In genomic region chr6:37120417-37121154, GRCm38 (mm10) we compare ENCODE assay signal across 29 mouse cellular contexts.
DNase-seq lines count a peak whose midpoint lies in the region; ATAC-seq and TF ChIP-seq lines count a peak whose summit lies in the region.
"Had no signal": no experiment of that assay in that cellular context is flagged by ENCODE, and none has a peak within 500 bp of the region (broad histone marks: within the 10 kb centered on the region; RNA-seq: fewer than 3 reads in every experiment).

No protein-coding gene starts in this region.

- peak overlapping the region; percentile 45; the same call in 1 of the 2 replicates for H3K27ac ChIP-seq in forebrain, postnatal 0 days (ENCODE audit: low read depth, low read length)
- no peak overlapping the region for H3K27ac ChIP-seq in forebrain, embryonic 14.5 days (ENCODE audit: low read depth, low read length)
- H3K27ac ChIP-seq in kidney, adult 2 months (ENCODE audit: insufficient read depth, low read depth, low read length): no peak overlapping the region
- H3K27ac ChIP-seq: embryonic facial prominence, embryonic 12.5 days; gastrocnemius, adult 2 months; heart, adult 2 months; heart, embryonic 13.5 days; hindbrain, embryonic 14.5 days; kidney, embryonic 15.5 days; liver, embryonic 14.5 days; macrophage; stomach, embryonic 15.5 days had no signal

- DNase-seq in forebrain, postnatal 0 days: peak; percentile 54
- DNase-seq in forebrain, embryonic 14.5 days (ENCODE audit: low spot score): no peak
- DNase-seq in left cerebral cortex, adult 18-20 months (ENCODE audit: low spot score in 2 of 2): peak; percentile 30 to 39
- DNase-seq in left cerebral cortex, postnatal 10 days (ENCODE audit: extremely low spot score in 1 of 2, low spot score in 2 of 2): no peak
- peak; percentile 86 for DNase-seq in brain, adult 2 months (ENCODE audit: low read depth, low spot score)
- DNase-seq in left cerebral cortex, postnatal 25 days (ENCODE audit: low spot score in 2 of 2): peak; percentile 34 to 73
- DNase-seq in kidney, adult 2 months: no peak
- no peak for DNase-seq in layer of hippocampus, adult 8-10 months (ENCODE audit: low spot score in 2 of 2)
- DNase-seq: adrenal gland, postnatal 14 days; cerebellum, adult 11-12 months; cerebellum, adult 9-11 months; embryo, embryonic 11 days; gastrocnemius, adult 2 months; heart, adult 2 months; heart, postnatal 10 days; kidney, postnatal 25 days; liver; lung, adult 2 months; lung, postnatal 10 days; midbrain, embryonic 14.5 days; thymus, postnatal 14 days had no signal

- no peaks in the 10 kb centered on the region for H3K9me3 ChIP-seq in forebrain, postnatal 0 days (ENCODE audit: low read length)
- H3K9me3 ChIP-seq in forebrain, embryonic 14.5 days (replicated peaks; ENCODE audit: control insufficient read depth, low read length): no peaks in the 10 kb centered on the region
- H3K9me3 ChIP-seq: embryonic facial prominence, embryonic 12.5 days; kidney, embryonic 15.5 days; stomach, embryonic 15.5 days had no signal

- H3K4me2 ChIP-seq in forebrain, postnatal 0 days (ENCODE audit: low read depth): no peak overlapping the region
- H3K4me2 ChIP-seq in forebrain, embryonic 14.5 days (ENCODE audit: low read length): no peak overlapping the region
- H3K4me2 ChIP-seq: embryonic facial prominence, embryonic 12.5 days; heart, embryonic 13.5 days; hindbrain, embryonic 14.5 days; kidney, embryonic 15.5 days; stomach, embryonic 15.5 days had no signal

- no peak for TF ChIP-seq POLR2A in kidney, adult 2 months (IDR thresholded peaks at IDR 0.05; ENCODE audit: low read depth, low read length)

- H3K4me3 ChIP-seq in forebrain, postnatal 0 days (ENCODE audit: low read depth, low read length): no peak overlapping the region
- no peak overlapping the region for H3K4me3 ChIP-seq in forebrain, embryonic 14.5 days (ENCODE audit: low read depth, low read length)
- H3K4me3 ChIP-seq in kidney, adult 2 months (ENCODE audit: insufficient read depth, low read depth, low read length): no peak overlapping the region
- H3K4me3 ChIP-seq: embryonic facial prominence, embryonic 12.5 days; gastrocnemius, adult 2 months; heart, adult 2 months; heart, embryonic 13.5 days; kidney, embryonic 15.5 days; stomach, embryonic 15.5 days had no signal

- no peaks in the 10 kb centered on the region for H3K36me3 ChIP-seq in forebrain, postnatal 0 days (ENCODE audit: insufficient read depth)
- no peaks in the 10 kb centered on the region for H3K36me3 ChIP-seq in forebrain, embryonic 14.5 days (ENCODE audit: control insufficient read depth, insufficient read depth, low read length)
- H3K36me3 ChIP-seq in kidney, adult 2 months (ENCODE audit: control insufficient read depth, insufficient read depth, low read length): no peaks in the 10 kb centered on the region
- H3K36me3 ChIP-seq: embryonic facial prominence, embryonic 12.5 days; heart, embryonic 13.5 days; kidney, embryonic 15.5 days; stomach, embryonic 15.5 days had no signal

- WGBS in forebrain, postnatal 0 days: 76% methylated on average over 19 of the region's 19 CpGs
- WGBS in forebrain, embryonic 14.5 days: 90% methylated on average over 19 of the region's 19 CpGs
- 94% methylated on average over 19 of the region's 19 CpGs for WGBS in kidney, adult 2 months

- no peak overlapping the region for H3K9ac ChIP-seq in forebrain, postnatal 0 days
- H3K9ac ChIP-seq in forebrain, embryonic 14.5 days (ENCODE audit: low read length): no peak overlapping the region
- H3K9ac ChIP-seq: embryonic facial prominence, embryonic 12.5 days; heart, embryonic 13.5 days; hindbrain, embryonic 14.5 days; kidney, embryonic 15.5 days; liver, embryonic 14.5 days; stomach, embryonic 15.5 days had no signal

- no peaks in the 10 kb centered on the region for H3K27me3 ChIP-seq in forebrain, postnatal 0 days (ENCODE audit: insufficient read depth, low read length)
- H3K27me3 ChIP-seq in forebrain, embryonic 14.5 days (replicated peaks; ENCODE audit: control insufficient read depth, insufficient read depth, low read length): no peaks in the 10 kb centered on the region
- no peaks in the 10 kb centered on the region for H3K27me3 ChIP-seq in kidney, adult 2 months (replicated peaks; ENCODE audit: control insufficient read depth, insufficient read depth, low read length)
- H3K27me3 ChIP-seq: embryonic facial prominence, embryonic 12.5 days; heart, embryonic 13.5 days; kidney, embryonic 15.5 days; stomach, embryonic 15.5 days had no signal

- ATAC-seq in forebrain, postnatal 0 days: peak; percentile 79
- no peak for ATAC-seq in forebrain, embryonic 14.5 days
- ATAC-seq: intestine, postnatal 0 days had no signal

- H3K4me1 ChIP-seq in forebrain, postnatal 0 days (ENCODE audit: insufficient read depth): no peaks in the 10 kb centered on the region
- H3K4me1 ChIP-seq in forebrain, embryonic 14.5 days (ENCODE audit: control insufficient read depth, insufficient read depth, low read length): no peaks in the 10 kb centered on the region
- H3K4me1 ChIP-seq in kidney, adult 2 months (ENCODE audit: control insufficient read depth, insufficient read depth, low read length): no peaks in the 10 kb centered on the region
- H3K4me1 ChIP-seq: embryonic facial prominence, embryonic 12.5 days; heart, embryonic 13.5 days; kidney, embryonic 15.5 days; stomach, embryonic 15.5 days had no signal

- intact Hi-C loops in left cerebral cortex, postnatal 10 days (cut with DNase I): no loop called here
- intact Hi-C loops in left cerebral cortex, postnatal 25 days (cut with DNase I): no loop called here

- TF ChIP-seq CTCF in forebrain, postnatal 0 days (IDR thresholded peaks at IDR 0.05; ENCODE audit: low read depth): no peak
- no peak for TF ChIP-seq CTCF in kidney, adult 2 months (conservative IDR thresholded peaks at IDR 0.05; ENCODE audit: insufficient read depth, insufficient read length, low read depth, low read length)

Comparison
In these comparisons a context has a peak if more than half of its experiments do, and no peak if none do; other contexts are left out.
1. DNase-seq: peak in forebrain, postnatal 0 days (single experiment), left cerebral cortex, adult 18-20 months (2 of 2), brain, adult 2 months (single experiment) and left cerebral cortex, postnatal 25 days (2 of 2); none in forebrain, embryonic 14.5 days (single experiment), left cerebral cortex, postnatal 10 days (0 of 2), kidney, adult 2 months (single experiment) and layer of hippocampus, adult 8-10 months (0 of 2).